Mouse (Mus musculus) olfactory bulb, adult 2 months (tissue): ENCODE results near the gene Prim2. TPM values are rescaled to one million over a fixed set of nuclear protein-coding genes. Genes with fewer than 3 reads are reported as not detected.

ENCODE experiments used
- H3K27ac ChIP-seq: fragments of 200-500 bp; 2 replicates; pipeline ENCODE4 v1.5.1; 2012; ENCODE audit warnings: low read depth, low read length; ENCODE audit not compliant: insufficient read depth
- H3K4me1 ChIP-seq: fragments of 200-500 bp; 2 replicates; pipeline ENCODE4 v1.6.1; 2012; ENCODE audit warnings: low read length; ENCODE audit not compliant: control insufficient read depth, insufficient read depth
- H3K4me3 ChIP-seq: fragments of 200-500 bp; 2 replicates; pipeline ENCODE4 v1.5.1; 2012; ENCODE audit warnings: mild to moderate bottlenecking, low read depth, low read length, moderate library complexity; ENCODE audit not compliant: insufficient read depth
- CTCF ChIP-seq: fragments of 200-500 bp; IDR thresholded peaks from 2 replicates; pipeline ENCODE4 v1.5.1; 2012; ENCODE audit warnings: low read depth, mild to moderate bottlenecking, low read length, moderate library complexity; ENCODE audit not compliant: insufficient read depth
- POLR2A ChIP-seq: fragments of 200-500 bp; IDR thresholded peaks from 2 replicates; pipeline ENCODE4 v1.6.1; 2012; ENCODE audit warnings: mild to moderate bottlenecking, low read depth, low read length, moderate library complexity; ENCODE audit not compliant: insufficient read depth
- WGBS: fragments of 180-500 bp; shearing (Covaris S2); methylation state at CpG from one replicate; pipeline ENCODE4 v1.1.7; 2018; 5-methylcytosine and 5-hydroxymethylcytosine counted together
- polyA plus RNA-seq: library from polyadenylated mRNA; stranded (reverse); fragments of >200 nt; gene quantifications from 2 replicates; pipeline ENCODE4 v1.2.4, GENCODE M21; 2012; ENCODE audit warnings: low replicate concordance; ENCODE audit not compliant: missing spikeins, insufficient read depth, insufficient read length

The Prim2 gene
- polyA plus RNA-seq, 1 experiment: not detected

GRCm38 (mm10) chr1:33689446-33690086 lies 20.0 kb upstream of the Prim2 start:
- Histone ChIP-seq H3K4me1 (0 out of 2 replicates have a peak, but pooled peaks cover 2% of the 10 kb centered on the region), H3K27ac (no peak overlapping the region), H3K4me3 (no peak overlapping the region)
- TF ChIP-seq POLR2A: no peak
- no peak for TF ChIP-seq CTCF
- WGBS: 76% methylated on average over 8 of the region's 8 CpGs

GRCm38 (mm10) chr1:33688810-33689209 lies 19.2 kb upstream of the Prim2 start:
- H3K27ac ChIP-seq: no peak overlapping the region
- WGBS: 76% methylated on average over 2 of the region's 2 CpGs
- TF ChIP-seq POLR2A: no peak
- TF ChIP-seq CTCF: no peak
- H3K4me1 ChIP-seq: 0 out of 2 replicates have a peak, but pooled peaks cover 2% of the 10 kb centered on the region
- H3K4me3 ChIP-seq: no peak overlapping the region

- no peak overlapping the region for H3K4me3 ChIP-seq
- no peaks in the 10 kb centered on the region for H3K4me1 ChIP-seq
- TF ChIP-seq CTCF (no peak), POLR2A (no peak)
- no peak overlapping the region for H3K27ac ChIP-seq
- 65% methylated on average over 8 of the region's 8 CpGs for WGBS
Measured at GRCm38 (mm10) chr1:33684459-33684858, 14.9 kb upstream of the Prim2 start.

- TF ChIP-seq CTCF (no peak), POLR2A (no peak)
- Histone ChIP-seq H3K4me3 (no peak overlapping the region), H3K27ac (no peak overlapping the region), H3K4me1 (no peaks in the 10 kb centered on the region)
- WGBS: 89% methylated on average over 7 of the region's 7 CpGs
Measured at GRCm38 (mm10) chr1:33680890-33681289, 11.3 kb upstream of the Prim2 start.

GRCm38 (mm10) chr1:33680435-33680834 lies 10.8 kb upstream of the Prim2 start:
- no peak overlapping the region for H3K4me3 ChIP-seq
- H3K4me1 ChIP-seq: no peaks in the 10 kb centered on the region
- WGBS: 55% methylated on average over 4 of the region's 4 CpGs
- no peak overlapping the region for H3K27ac ChIP-seq
- TF ChIP-seq POLR2A: no peak
- no peak for TF ChIP-seq CTCF

GRCm38 (mm10) chr1:33673158-33673960 lies 3.8 kb upstream of the Prim2 start:
- WGBS: 77% methylated on average over 17 of the region's 17 CpGs
- TF ChIP-seq POLR2A (no peak), CTCF (no peak)

GRCm38 (mm10) chr1:33672514-33672913 lies 2.9 kb upstream of the Prim2 start:
- 24% methylated on average over 3 of the region's 3 CpGs for WGBS
- TF ChIP-seq POLR2A (no peak), CTCF (no peak)
- Histone ChIP-seq H3K27ac (no peak overlapping the region), H3K4me3 (no peak overlapping the region), H3K4me1 (no peaks in the 10 kb centered on the region)

More at GRCm38 (mm10) chr1:33673158-33673960, 3.8 kb upstream of the Prim2 start:
- no peak overlapping the region for H3K27ac ChIP-seq
- H3K4me1 ChIP-seq: no peaks in the 10 kb centered on the region
- H3K4me3 ChIP-seq: no peak overlapping the region

- TF ChIP-seq CTCF (no peak), POLR2A (no peak)
- Histone ChIP-seq H3K27ac (no peak overlapping the region), H3K4me1 (no peaks in the 10 kb centered on the region), H3K4me3 (no peak overlapping the region)
- 64% methylated on average over 3 of the region's 3 CpGs for WGBS
Measured at GRCm38 (mm10) chr1:33672083-33672482, 2.5 kb upstream of the Prim2 start.

GRCm38 (mm10) chr1:33671441-33671840 lies 1.8 kb upstream of the Prim2 start:
- TF ChIP-seq CTCF (no peak), POLR2A (no peak)
- WGBS: 82% methylated on average over 5 of the region's 5 CpGs
- H3K27ac ChIP-seq: no peak overlapping the region
- no peaks in the 10 kb centered on the region for H3K4me1 ChIP-seq
- H3K4me3 ChIP-seq: no peak overlapping the region
